In genomic region chr11:3797631-3798215, GRCm38 (mm10) we compare ENCODE assay signal across 24 mouse cellular contexts.
A peak's percentile ranks its signal among the peaks of the same experiment; 100 is the strongest.
DNase-seq lines count a peak whose midpoint lies in the region; ATAC-seq lines count a peak whose summit lies in the region.
"Had no signal": no experiment of that assay in that cellular context is flagged by ENCODE, and none has a peak within 500 bp of the region (broad histone marks: within the 10 kb centered on the region; RNA-seq: fewer than 3 reads in every experiment).

No protein-coding gene starts in this region.

- H3K4me3 ChIP-seq in forebrain, embryonic 13.5 days = no peak overlapping the region
- no peak overlapping the region for H3K4me3 ChIP-seq in forebrain, embryonic 10.5 days
- H3K4me3 ChIP-seq: heart, embryonic 12.5 days; hindbrain, embryonic 13.5 days; midbrain, embryonic 13.5 days; neural tube, embryonic 12.5 days; stomach, embryonic 15.5 days had no signal

- WGBS in forebrain, embryonic 13.5 days = 91% methylated on average over 6 of the region's 6 CpGs
- 91% methylated on average over 6 of the region's 6 CpGs for WGBS in forebrain, embryonic 10.5 days

- H3K9ac ChIP-seq in forebrain, embryonic 13.5 days = no peak overlapping the region
- H3K9ac ChIP-seq: heart, embryonic 12.5 days; hindbrain, embryonic 13.5 days; liver, postnatal 0 days; midbrain, embryonic 13.5 days; neural tube, embryonic 12.5 days; stomach, embryonic 15.5 days had no signal

- DNase-seq in layer of hippocampus, adult 18-20 months (ENCODE audit: low spot score in 2 of 2) = peak; percentile 25 to 72
- no peak for DNase-seq in layer of hippocampus, postnatal 25 days (ENCODE audit: extremely low spot score in 1 of 2, low spot score in 1 of 2)
- peak; percentile 41 to 49 for DNase-seq in layer of hippocampus, adult 8-10 months (ENCODE audit: low spot score in 2 of 2)
- DNase-seq in left cerebral cortex, adult 9 months (ENCODE audit: low spot score in 2 of 2) = peak; percentile 58 to 77
- peak; percentile 51 for DNase-seq in right cerebral cortex, postnatal 25 days
- DNase-seq in forebrain, embryonic 10.5 days (ENCODE audit: extremely low spot score, low spot score) = no peak
- DNase-seq in heart, postnatal 4 days = no peak
- DNase-seq: adrenal gland, postnatal 36 days; cerebellum, adult 18-20 months; heart, postnatal 14 days; kidney, adult 2 months; kidney, postnatal 10 days; liver; liver, postnatal 0 days; lung, postnatal 10 days; spleen, adult 18-20 months; thymus, adult 2 months had no signal

- no peaks in the 10 kb centered on the region for H3K9me3 ChIP-seq in forebrain, embryonic 13.5 days (replicated peaks)
- H3K9me3 ChIP-seq in forebrain, embryonic 10.5 days = no peaks in the 10 kb centered on the region; the same call in 1 of the 2 replicates
- H3K9me3 ChIP-seq: hindbrain, embryonic 13.5 days; midbrain, embryonic 13.5 days; neural tube, embryonic 12.5 days; stomach, embryonic 15.5 days had no signal

- no peak for ATAC-seq in forebrain, embryonic 13.5 days
- ATAC-seq: inflammation-experienced regulatory T-cells, adult 6 months; liver, postnatal 0 days; midbrain, embryonic 13.5 days had no signal

- no peaks in the 10 kb centered on the region for H3K27me3 ChIP-seq in forebrain, embryonic 13.5 days
- no peaks in the 10 kb centered on the region for H3K27me3 ChIP-seq in forebrain, embryonic 10.5 days (ENCODE audit: poor library complexity, severe bottlenecking)
- H3K27me3 ChIP-seq: heart, embryonic 12.5 days; hindbrain, embryonic 13.5 days; midbrain, embryonic 13.5 days; neural tube, embryonic 12.5 days; stomach, embryonic 15.5 days had no signal

- no peaks in the 10 kb centered on the region for H3K4me1 ChIP-seq in forebrain, embryonic 13.5 days
- H3K4me1 ChIP-seq in forebrain, embryonic 10.5 days = no peaks in the 10 kb centered on the region; the same call in 1 of the 2 replicates
- H3K4me1 ChIP-seq: heart, embryonic 12.5 days; hindbrain, embryonic 13.5 days; midbrain, embryonic 13.5 days; neural tube, embryonic 12.5 days; stomach, embryonic 15.5 days had no signal

- H3K4me2 ChIP-seq in forebrain, embryonic 13.5 days = no peak overlapping the region
- H3K4me2 ChIP-seq: heart, embryonic 12.5 days; hindbrain, embryonic 13.5 days; midbrain, embryonic 13.5 days; neural tube, embryonic 12.5 days; stomach, embryonic 15.5 days had no signal

- no peaks in the 10 kb centered on the region for H3K36me3 ChIP-seq in forebrain, embryonic 13.5 days (ENCODE audit: poor library complexity, severe bottlenecking)
- H3K36me3 ChIP-seq in forebrain, embryonic 10.5 days (replicated peaks) = no peaks in the 10 kb centered on the region
- H3K36me3 ChIP-seq: heart, embryonic 12.5 days; hindbrain, embryonic 13.5 days; midbrain, embryonic 13.5 days; neural tube, embryonic 12.5 days; stomach, embryonic 15.5 days had no signal

- H3K27ac ChIP-seq in forebrain, embryonic 13.5 days = no peak overlapping the region
- H3K27ac ChIP-seq in forebrain, embryonic 10.5 days = no peak overlapping the region
- H3K27ac ChIP-seq: hindbrain, embryonic 13.5 days; midbrain, embryonic 13.5 days; neural tube, embryonic 12.5 days; stomach, embryonic 15.5 days had no signal

Comparison
In these comparisons a context has a peak if more than half of its experiments do, and no peak if none do; other contexts are left out.
1. DNase-seq: peak in layer of hippocampus, adult 18-20 months (2 of 2), layer of hippocampus, adult 8-10 months (2 of 2), left cerebral cortex, adult 9 months (2 of 2) and right cerebral cortex, postnatal 25 days (single experiment); none in layer of hippocampus, postnatal 25 days (0 of 2), forebrain, embryonic 10.5 days (single experiment) and heart, postnatal 4 days (single experiment).